Mouse (Mus musculus) liver (tissue): ENCODE results near the gene F5.
"Not testable (repeated sequence)": the region's sequence is repeated elsewhere in the genome, so short reads cannot be mapped to it uniquely, and the experiment has no call there.

ENCODE experiments used
- DNase-seq: peaks from one replicate; pipeline ENCODE4 v3.0.0-alpha.2; 2020; ENCODE audit warnings: mixed read lengths

The F5 gene

DNA sequence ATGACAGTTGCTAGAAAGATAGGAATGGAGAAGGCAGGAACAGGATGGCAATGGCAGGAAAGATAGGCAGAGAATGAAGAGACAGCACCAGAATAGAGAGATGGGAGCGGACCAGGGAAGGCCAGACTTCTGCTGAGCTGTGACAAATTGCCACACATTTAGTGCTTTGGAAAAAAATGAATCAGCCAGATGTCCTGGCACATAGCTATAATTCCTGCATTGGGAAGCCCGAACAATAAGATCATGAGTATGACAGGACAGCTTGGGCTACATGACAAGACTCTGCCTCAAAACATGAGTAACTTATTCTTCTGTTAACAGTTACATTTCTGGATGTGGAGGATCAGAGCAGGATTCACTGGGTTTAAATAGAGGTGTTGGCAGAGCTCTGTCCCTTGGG lies 8.1 kb downstream of the F5 start:
- DNase-seq = no peak

DNA sequence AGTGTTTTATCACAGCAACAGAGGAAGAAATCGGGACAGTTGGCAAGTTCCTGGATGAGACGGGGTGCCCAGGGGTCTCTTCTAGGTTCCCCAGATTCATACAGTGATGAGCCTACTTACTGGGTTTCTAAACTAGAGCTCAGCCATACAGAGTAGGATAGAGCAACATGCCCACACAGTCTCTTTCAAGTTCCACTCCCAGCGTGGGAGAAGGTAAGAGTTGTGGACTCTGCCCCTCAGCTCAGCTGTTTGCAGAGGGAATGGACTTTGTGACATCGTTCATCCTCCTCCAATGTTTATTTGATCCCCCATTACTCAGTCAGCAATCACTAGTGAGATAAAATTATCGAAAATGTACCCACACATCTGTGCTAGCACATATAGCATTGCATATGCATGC lies 11.1 kb downstream of the F5 start:
- DNase-seq = no peak

DNA sequence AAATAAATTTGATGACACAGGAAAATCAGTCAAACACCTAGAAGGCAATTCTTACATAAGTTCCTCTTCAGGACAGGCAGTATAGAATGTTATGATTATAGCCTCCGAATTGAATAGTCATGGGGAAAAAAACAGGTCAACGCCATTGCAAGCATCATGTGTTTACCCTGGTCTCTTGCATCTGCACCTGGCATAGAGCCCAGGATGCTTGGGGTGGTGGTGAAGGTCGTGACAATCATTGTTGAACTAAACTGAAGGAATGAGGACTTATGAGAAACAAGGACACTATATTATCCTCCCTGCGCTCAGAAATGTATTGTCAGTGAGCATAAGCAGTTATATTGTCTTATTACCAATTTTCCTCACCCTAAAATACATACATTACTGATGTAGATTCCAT lies 17.2 kb downstream of the F5 start:
- DNase-seq = no peak

DNA sequence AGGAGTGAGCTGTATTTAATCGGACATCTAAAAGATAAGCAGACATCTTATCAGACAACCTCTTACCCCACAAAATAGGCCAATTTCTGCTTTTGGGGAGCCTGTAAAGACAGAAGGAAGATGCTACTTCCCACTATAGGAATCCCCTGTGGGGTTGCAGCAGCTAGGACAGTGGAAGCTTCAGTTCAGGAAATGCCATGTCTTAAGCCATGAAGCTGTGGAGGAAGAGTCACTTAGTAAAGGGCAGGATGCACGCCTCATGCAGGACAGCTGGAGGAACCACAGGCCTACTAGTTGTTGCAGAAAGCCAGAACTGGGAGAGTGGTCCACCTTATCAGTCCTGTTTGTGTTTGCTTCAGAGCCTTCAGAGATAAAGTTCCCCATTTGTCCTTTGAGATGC lies 18.8 kb downstream of the F5 start:
- no peak for DNase-seq

DNA sequence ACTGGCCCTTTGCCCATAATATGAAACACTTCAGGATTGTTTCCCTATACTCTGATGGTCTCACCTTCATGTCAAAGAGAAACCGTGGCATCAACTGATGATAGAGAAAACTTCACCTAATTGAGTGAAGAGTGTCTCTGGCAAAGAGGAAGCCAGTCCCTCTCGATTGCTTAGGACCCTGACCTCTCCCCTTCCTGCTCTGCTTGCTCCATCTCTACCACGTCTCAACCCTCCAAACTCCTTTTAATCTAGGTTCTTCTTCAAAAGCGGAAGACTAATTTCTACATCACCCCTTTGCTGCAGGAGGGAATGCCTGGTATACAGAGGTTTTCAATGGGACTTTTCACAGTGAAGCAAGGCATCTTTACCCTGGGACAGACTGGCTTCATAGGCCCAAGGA lies 21.5 kb downstream of the F5 start:
- no peak for DNase-seq

DNA sequence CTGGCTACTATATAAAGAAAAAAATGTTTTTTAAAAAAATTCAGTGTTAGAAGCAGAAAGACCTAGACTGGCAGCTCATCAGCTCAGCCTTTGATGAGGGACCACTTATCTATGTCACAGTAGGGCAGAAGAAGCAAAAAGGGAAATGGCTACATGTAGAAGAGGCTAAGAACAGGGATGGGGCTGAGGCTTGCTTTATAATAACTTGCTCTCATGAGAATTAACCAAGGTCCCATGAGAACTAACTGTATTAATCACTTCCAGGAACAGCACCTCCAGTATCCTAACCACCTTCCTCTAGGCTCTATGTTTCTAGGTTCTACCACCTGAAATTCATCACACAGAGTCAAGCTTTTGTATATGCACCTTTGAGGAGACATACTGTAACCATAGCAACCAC lies 25.2 kb downstream of the F5 start:
- no peak for DNase-seq

DNA sequence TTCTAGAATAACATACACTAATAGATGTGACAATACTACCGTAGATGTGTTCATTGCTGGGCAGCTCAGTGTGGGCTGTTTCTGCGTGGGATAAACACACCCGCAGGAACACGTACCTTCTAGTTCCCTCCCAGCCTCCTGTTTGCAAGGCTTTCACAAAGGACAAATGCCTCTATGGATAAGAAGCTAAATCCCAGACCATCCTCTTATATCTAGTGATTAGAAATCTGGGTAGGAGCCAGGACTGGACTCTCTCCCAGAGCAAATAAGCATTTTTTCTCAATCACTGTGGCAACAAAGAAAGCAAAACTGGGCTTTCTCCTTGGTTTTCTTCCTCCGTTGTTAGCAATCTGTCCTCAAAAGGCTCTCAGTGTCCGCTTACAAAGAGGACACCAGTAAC lies 26.8 kb downstream of the F5 start:
- no peak for DNase-seq

DNA sequence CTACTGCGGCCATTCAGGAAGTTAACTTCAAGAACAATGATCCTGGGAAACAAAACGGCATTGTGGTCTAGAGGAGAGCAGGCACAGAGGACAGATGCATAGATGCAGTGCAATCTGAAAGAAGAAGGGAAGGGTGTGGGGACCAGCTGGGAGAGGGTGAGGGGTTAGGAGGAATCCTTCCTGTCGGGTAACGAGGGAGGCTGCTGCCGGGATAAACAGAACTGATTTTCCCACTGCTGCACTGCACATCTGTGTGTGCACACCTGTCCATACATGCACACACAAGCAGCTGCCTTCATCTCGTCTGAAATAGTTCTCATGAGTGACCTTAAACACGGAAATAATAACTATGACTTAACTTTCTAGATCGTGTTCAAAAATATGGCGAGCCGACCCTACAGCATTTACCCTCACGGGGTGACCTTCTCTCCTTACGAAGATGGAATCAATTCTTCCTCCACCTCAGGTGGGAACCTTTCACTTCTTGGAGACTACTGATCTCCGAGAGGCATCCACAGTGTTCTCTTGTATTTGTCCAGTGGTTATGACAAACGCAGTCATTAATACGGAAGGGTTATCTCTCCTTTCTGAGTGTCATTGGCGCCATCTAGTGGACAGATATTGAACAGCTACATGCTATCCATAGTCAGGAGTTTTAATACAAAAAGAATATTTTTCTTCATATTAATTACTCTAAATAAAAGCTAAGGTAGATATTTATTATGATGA lies 32.7 kb downstream of the F5 start:
- peak; percentile 48 for DNase-seq

DNA sequence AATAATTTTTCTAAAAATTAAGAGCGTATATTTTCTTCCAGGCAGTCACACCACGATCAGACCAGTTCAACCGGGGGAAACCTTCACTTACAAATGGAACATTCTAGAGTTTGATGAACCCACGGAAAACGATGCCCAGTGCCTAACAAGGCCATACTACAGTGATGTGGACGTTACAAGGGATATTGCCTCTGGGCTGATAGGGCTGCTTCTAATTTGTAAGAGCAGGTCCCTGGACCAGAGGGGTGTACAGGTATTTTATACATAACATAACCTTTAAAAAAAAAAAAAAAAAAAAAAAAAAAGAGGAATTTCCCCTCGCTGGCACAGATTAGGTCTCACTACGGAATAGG lies 33.2 kb downstream of the F5 start:
- DNase-seq = no peak

DNA sequence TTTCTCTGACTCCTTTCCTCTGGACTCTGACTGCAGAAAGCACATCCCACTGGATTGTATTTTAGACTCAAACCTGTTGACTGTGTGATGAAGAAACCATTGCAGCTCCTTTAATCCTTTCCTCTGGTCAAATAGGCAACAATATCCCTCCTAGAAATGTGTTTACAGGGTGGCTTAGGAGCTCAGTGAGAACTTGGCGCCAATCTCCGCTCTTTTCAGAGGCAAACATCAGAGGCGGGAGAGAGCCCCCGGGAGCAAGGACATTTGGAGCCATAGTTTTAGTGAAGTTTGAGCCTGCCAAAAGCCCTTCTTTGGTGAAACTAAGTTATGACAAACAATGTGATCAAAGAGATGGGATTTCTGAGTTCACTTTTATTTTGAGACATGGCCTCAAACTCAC lies 33.7 kb downstream of the F5 start:
- DNase-seq = no peak

DNA sequence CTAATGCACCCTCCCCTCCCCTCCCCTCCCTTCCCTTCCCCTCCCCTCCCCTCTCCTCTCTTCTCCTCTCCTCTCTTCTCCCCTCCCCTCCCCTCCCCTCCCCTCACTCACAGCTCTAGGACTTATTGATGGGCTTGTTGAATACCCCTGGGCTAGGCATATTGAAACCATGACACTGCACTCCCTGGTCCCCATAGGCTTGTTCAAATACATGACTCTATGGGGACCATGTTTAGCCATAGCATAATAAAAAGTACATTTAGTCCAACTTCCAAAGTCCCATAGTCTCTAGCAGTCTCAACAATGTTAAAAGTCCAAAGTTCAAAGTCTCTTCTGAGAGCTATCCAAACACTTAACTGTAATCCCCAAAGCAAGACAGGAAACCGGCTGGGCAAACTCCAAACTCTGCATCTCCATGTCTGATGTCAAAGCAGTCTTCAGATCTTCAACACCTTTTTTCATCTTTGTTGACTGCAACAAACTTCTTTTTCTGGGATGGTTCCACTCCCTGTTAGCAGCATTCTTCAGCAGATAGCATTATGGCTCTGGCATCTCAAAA lies 35.4 kb downstream of the F5 start:
- DNase-seq = no peak

DNA sequence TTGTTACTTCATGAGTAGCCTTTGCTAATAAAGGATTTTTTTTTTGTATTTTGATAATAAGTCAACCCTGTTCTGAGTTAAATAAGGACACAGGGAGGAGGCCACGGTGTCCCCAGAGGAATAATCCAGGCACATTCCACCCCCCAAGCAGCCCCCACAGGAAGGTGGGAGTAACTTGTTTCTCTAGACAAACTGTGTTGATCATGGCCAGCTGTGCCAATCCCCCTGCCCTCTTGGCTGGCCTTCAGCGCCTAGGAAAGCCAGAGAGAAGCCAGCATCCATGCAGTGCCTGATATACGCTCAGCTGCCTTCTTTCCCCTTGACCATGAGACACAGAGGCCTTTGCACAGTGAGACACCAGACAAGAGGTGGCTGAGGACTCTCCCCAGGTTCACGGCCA lies 47.9 kb downstream of the F5 start:
- DNase-seq = no peak

DNA sequence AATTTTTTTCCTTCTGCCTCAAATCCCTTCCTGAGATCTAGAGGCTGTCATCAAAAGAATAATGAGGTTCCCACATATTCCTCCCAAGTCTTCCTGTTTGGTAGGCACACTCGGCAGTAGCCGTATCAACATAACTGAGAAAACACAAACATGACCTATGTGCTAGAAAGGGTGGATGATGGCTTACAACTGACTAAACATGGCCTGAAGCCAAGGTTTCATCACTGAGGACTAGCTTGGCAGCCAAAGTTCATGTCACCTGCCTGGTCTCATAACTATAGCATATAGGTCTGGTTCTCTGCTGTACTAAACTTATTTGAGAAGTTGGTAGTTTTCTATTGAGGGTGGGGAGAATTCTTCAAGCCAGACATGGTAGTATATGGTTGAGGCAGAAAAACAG lies 56.8 kb downstream of the F5 start:
- DNase-seq = no peak

DNA sequence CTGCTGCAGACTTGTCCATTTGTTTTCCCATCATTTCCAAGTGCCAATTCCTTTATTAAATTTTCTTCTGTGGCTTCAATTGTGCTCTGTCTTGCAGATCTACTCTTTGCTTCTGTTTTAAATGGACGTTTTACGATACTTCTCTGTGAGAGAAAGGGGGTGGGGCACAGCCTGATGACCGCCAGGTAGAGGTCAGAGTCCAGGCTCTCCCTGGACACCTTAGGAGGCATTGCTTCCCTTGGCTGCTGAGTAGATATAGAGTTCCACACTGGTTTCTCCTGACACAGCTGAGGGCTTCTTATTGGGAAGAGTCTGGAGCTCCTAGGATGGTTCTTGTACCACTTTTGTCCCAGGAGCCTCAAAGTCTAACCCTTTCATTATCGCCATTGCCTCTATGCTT lies 59.3 kb downstream of the F5 start:
- no peak for DNase-seq

DNA sequence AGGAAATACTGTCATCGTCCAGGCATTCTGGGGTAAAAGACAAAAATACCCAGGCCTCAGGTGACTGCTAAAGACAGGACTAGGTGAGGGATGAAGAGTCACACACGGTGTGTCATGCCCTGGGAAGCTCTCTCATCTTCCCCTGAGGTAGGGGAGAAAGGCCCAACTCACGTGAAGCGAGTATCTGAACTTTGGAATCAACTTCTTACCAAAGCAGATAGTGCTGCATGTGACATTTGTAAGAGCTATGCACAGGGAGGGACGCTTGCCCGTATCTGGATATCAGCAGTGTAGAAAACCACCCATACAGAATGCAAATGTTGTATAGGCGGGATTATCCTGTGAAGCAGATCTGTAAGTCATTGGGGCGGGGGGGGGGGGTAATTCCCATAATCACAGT lies 61.0 kb downstream of the F5 start:
- DNase-seq = no peak

DNA sequence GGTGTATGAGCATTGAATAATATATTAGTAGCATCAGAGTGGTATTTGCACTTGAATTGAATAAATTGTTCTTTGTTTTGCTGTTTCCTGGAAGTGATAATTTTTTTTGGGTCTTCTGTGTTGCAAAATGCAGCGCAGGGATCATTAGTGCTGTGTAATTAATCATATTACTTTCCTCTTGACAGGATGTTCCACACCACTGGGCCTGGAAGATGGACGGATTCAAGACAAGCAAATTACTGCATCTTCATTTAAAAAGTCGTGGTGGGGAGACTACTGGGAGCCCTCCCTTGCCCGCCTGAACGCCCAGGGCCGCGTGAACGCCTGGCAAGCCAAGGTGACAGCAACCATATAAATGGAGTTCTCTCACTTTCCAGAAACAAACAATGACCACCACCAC lies 62.6 kb downstream of the F5 start:
- no peak for DNase-seq

DNA sequence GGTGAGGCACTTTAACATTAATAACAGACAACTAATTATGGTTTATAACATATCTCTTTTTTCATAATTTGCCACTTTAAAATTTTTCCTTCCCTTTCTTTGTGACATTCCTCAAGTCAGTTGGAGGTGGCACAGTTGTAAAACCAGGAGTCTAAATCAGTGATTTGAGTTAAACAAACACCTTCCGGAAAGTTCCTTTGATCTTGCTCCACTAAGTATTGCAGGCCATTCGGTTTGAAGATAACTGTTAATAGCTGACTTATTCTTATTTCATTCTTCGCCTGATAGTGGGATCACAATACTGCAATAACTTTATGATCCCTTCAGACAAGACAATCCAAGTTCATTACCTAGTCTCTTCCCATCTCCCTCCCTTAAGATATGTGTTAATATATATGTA lies 63.5 kb downstream of the F5 start:
- DNase-seq = no peak

DNA sequence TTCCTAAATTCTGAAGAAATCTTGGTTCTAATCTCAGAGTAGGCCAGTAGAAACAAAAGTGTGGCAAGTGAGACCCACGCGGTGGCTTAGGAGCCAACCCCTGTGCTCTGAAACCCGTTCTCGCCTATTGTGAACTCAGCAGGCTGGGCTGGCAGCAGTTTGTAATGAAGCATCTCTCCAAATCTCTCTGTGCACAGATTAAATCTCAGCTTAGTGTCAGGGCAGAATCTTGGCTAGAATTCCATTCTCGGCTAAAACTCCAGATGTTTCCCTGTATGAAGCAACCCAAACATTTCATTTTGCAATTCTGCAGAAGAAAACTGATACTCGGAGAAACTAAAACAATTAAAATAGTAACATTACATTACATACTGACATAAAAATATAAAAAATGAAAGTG lies 63.9 kb downstream of the F5 start:
- DNase-seq = no peak

DNA sequence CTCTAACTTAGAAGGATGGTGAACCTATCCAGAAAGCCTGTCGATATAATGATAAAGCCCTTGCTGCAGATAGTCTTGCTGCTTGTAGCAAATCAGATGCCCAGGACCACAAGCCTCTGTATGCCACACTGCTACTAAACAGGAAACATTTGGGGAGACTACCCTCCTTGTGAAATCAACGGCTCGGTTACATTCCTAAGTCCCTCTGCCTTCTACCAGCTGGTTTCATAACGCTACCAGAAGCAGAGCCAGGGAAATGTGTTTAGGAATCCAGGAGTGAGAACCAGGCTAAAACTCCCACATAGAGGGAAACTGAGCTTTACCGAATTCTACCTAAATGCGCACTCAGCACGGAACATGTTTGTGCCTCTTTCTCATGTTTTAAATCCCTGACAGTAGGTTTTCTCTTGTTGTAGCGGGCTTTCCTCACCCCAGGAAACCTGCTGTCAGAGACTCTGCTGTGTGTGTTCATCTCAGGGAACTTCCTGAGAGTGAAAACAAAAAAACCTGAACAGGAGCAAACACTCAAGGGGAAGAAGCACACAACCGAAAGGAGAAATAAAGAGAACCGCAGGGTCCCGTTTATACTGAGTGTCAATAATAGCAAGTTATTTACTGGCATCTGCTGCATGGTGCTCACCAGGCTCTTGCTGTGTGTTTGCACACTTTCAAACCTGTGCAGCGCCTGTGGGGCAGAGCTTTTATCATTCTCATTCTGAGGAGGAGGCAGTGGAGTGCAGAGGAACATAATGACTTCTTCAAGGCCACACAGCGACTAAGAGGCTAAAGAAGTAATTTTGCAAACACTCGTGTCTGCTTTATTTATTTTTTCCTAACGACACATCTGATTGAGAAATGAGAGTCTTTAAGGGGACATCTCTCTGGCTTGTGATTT lies 66.4 kb downstream of the F5 start:
- DNase-seq = no peak

DNA sequence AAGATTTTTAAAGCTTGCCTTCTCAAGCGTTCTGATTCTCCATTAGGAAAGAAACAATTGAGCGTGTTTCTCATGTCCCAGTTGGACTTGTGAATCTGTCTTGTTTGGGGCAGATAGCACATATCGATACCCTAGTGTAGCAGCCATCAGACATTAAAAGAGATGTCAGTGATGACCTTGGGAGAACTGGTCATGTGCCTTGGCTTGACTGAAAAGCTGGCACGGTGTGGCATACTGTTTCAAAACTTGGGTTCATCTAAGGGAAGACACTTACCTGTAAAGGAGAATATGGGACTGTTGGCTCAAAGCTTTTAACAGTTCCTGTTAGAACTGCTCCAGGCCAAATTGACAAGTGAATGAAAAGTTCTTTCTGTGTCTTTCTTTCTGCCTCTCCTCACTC lies 68.6 kb downstream of the F5 start:
- no peak for DNase-seq

DNA sequence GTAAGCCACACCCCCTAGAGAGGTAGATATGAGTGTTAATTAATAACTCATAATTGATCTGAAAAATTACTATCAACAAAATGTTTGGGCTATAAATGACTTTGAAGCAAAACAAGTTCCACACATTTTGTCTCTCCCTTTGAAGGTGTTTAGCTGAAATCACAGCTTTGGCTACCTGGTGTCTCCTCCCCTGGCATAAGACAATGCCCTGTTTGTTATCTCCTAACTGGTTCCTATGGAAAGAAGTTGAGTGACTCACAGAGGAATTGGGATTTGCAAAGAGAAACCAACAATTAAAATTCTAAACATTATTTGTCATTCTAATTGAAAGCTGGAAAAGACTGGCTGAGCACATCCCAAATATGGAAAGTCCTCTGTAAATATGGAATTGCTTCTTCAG lies 71.5 kb downstream of the F5 start:
- no peak for DNase-seq

DNA sequence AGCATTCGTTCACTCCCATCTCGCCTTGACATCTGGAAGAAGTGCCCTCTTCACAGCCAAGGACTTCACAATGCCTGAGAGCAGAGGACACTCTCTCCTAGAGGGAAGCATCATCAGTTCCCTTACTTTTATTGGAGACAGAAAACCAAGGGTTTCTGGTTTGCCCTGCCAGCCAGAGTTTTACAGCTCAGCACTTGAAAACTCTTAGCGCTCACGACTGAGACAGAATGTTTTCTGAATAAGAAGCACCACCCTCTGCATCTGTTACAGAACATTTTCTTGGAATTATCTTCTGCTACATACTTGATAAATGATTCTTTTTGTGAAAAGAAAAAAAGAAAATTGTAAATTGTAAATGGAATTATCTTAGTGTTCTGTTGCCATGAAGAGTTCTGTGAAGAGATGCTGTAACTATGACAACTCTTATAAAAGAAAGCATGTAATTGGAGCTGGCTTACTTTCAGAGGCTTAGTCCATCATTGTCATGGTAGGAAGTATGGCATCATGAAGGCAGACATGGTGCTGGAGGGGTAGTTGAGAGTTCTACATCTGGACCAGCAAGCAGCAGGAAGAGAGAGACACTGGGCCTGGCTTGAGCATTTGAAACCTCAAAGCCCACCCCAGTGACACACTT lies 80.4 kb downstream of the F5 start:
- not testable (repeated sequence) for DNase-seq

DNA sequence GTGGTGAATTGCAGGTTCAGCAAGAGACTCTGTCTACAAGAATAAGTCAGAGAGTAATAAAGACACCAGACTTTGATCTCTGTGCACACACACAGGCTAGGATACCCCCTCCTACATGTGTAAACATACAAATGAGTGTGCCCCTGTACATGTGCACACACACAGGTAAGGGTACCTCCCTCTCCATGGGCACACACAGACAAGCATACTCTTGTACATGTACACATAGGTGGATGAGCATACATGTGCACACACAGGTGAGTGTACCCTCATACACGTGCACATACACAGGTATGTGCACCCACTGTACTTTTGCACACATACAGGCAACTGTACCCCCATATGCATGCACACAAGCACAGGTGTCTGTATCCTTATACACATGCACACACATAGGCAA lies 81.8 kb downstream of the F5 start:
- DNase-seq = no peak

DNA sequence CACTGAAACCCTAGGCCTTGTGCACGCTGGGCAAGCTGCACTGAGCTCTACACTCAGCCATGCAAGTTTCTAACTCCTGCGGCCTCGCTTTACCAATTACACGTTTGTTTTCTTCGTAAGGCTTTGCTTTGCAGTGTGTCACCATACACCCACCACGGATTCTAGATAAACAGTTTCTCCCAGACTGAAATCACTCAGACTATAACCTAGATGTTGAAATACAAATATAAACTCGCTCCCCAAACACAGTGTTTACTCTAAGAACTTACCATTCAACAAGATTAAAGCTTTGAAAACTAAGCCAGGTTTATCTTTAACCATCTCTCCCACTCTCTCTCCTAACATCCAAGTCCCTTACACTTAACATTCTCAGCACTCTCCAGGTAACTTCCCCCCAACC lies 83.4 kb downstream of the F5 start:
- DNase-seq = no peak
